Mouse (Mus musculus) right cerebral cortex, adult 2 months (tissue): ENCODE data around the gene Hist1h4d.
A peak's percentile ranks its signal among the peaks of the same experiment; 100 is the strongest.
"Not testable (repeated sequence)": the region's sequence is repeated elsewhere in the genome, so short reads cannot be mapped to it uniquely, and the experiment has no call there.

Experiments
- DNase-seq, 2 experiments: peaks; one replicate each; pipeline ENCODE4 v3.0.0; 2021 to 2022; ENCODE audit warnings: low spot score in 2 of 2

The Hist1h4d gene

DNA sequence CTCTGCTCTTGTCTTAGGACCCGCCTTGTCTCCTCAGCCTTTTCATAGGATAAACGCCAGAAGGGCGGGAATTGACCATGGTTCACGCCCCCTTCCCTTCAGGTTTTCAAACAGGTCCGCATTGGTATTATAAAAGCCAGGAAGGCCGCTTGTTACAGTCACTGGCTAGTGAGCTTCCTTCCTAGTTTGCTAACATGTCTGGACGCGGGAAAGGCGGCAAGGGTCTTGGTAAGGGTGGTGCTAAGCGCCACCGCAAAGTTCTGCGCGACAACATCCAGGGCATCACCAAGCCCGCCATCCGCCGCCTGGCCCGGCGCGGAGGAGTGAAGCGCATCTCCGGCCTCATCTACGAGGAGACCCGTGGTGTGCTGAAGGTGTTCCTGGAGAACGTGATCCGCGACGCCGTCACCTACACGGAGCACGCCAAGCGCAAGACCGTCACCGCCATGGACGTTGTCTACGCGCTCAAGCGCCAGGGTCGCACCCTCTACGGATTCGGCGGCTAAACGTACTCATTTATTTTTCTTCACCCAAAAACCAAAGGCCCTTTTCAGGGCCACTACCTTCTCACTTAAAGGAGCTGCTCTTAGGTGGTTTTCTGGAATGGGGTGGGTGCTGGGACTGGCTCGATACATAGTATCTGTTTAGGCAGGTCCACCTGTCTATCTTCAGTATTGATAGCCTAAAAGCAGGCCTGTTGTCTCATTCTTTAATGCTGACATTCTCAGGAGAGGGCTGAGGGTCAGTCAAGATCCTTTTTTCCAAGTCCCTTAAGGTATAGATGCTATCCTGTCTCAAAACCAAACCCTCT lies at the start of gene Hist1h4d:
Gene Hist1h4d, plus strand, starts transcription at position 191 of the 811 bp plus-strand sequence.
- DNase-seq = peak; percentile 99

DNA sequence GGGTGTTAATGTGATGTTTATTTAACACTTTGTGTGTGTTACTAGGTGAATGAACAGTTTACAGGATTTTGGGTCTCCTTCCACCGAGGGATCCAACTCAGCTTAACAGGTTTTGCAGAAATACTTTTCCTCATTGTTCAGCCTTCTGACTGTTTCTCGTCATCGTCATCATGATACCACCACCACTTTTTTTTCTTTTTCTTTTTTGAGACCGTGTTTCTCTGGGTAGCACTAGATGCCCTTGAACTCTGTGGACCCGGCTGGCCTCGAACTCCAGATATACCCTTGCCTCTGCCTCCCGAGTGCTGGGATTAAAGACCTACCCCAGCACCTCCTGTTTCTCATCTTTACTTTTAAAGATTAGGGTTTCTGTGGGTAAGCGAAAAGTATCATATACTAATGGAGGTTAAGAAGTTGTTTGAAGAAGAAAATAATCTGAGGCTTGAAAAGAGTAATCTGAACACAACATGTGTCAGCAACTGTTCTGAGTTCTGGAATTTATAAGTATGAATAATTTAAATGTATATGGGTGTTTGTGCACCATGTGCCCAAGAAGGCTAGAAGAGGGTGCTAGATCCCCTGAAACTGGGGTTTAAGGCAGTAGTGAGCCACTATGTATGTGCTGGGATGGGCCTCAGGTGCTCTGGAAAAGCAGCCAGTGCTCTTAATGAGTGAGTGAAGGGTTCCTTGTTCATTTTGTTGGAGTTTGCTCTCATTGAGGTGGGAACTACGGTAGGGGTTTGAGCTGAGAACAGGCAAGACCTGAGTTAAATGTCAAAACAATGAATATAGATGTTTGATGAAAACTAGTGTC lies 48.9 kb upstream of the Hist1h4d start:
- DNase-seq = no peak

DNA sequence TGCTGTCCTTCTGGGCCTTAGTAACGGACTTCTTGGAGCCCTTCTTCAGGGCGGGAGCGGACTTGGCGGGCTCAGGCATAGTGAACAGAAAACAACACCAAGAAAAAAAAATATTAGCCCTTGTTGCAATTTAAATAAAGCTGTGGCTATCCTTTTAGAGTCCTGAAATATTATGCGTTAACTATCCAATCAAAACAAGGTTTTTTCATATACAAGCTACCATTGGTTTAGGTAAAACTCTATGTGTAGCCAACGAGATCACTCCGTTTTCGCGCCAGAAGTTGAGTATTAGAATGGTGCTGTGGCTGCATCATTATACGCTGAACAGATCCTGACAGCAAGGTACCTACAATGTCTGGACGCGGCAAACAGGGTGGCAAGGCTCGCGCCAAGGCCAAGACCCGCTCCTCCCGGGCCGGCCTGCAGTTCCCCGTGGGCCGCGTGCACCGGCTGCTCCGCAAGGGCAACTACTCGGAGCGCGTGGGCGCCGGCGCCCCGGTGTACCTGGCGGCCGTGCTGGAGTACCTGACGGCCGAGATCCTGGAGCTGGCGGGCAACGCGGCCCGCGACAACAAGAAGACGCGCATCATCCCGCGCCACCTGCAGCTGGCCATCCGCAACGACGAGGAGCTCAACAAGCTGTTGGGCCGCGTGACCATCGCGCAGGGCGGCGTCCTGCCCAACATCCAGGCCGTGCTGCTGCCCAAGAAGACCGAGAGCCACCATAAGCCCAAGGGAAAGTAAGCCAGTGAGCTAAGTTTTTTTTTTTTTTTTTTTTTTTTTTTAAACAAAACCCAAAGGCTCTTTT lies 47.6 kb upstream of the Hist1h4d start, which contains the start of gene Hist1h2af:
Gene Hist1h2af, plus strand, starts transcription at position 347 of the 808 bp plus-strand sequence.
- DNase-seq = peak; percentile 75 to 83

DNA sequence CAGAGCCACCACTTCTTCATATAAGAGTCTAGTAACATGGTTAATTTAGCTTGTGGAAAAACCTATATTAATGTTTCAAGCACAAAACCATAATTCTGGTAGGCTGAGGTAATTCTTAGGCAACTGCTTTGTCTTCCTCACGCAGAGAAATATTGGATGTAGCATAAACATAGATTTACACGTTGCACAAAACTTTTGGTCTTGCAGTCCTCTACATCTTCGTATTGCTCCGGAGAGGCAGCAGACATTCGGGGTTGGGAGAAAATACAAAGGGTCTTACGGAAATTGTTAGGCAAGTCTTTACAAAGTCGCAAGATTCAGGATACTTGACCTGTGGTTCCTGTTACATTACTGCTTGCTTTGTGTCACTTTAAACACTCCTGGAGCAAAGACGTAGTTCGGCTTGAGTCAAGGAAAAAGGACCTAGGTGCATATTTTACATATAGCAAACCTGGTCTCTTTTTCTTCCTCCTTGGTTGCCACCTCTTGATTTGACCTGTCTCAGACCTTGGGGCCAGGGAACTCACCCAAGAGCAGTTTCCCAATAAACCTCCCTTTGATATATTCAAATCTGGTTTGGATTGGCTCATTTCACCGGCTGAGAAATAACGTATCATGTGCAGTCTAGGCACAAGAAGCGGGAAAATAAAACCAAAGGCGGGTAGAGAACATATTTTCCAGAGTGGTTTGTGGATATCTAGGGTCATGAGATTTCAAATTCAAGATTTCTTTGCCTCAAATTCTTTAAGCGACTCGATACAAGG lies 46.8 kb upstream of the Hist1h4d start:
- DNase-seq = peak; percentile 26 to 34

DNA sequence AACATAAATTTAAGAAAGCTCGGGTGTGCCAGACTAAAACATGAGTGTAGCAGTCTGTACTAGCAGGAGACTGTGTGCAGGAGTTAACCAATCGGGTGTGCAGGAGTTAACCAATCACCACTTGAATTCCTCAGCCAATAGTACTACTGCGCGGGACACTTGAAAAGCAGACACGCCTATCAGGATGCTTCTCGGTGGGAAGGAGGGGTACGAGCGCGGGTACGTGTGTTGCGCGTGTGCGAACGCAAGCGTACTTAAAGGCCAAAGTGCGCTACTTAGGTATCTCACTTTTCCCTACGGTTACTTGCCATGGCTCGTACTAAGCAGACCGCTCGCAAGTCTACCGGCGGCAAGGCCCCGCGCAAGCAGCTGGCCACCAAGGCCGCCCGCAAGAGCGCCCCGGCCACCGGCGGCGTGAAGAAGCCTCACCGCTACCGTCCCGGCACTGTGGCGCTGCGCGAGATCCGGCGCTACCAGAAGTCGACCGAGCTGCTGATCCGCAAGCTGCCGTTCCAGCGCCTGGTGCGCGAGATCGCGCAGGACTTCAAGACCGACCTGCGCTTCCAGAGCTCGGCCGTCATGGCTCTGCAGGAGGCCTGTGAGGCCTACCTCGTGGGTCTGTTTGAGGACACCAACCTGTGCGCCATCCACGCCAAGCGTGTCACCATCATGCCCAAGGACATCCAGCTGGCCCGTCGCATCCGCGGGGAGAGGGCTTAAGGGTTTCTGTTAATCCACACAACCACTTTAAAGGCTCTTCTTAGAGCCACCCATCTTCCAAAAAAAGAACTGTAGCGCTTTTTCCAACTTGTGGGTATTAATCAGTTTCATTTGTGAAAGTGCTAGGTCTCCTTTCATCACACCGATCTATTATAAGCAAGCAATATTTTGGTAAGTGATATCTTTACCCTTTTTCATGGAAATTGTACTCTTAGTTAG lies 46.0 kb upstream of the Hist1h4d start, which contains the start of gene Hist1h3g:
Gene Hist1h3g, plus strand, starts transcription at position 286 of the 939 bp plus-strand sequence.
- DNase-seq = peak; percentile 95

DNA sequence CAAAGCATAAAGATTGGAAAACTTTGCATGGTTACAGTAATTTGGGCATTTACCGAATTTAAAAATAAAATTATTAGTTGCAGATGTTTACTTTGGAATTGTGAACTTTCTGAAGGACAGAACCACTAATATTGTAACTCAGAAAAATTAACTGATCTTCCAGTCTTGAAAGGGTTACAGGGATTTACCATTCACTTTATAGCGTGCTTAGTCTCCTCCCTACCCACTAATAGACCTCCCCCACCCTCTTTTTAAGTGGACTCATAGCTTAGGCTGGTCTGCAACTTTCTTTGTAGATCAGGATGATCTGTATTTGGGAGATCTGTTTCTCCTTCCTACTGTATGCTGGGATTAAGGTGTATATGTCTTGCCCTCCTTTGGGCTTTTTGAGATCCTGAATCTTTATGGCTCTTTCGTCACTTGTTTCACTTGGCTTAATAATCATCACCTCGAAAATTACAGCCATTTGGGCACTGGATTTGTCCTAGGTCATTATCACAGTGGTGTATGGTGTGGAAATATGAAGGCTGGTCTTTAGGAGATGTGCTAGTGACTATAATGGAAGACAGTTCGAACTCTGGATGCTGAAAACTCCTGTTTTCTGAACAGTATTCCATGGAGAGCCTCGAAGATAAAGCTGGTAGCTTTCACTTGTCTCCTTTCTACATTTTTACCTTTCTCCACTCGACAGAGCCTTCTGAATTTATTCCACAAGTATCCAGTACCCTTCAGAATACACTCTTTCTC lies 45.1 kb upstream of the Hist1h4d start:
- DNase-seq = no peak

DNA sequence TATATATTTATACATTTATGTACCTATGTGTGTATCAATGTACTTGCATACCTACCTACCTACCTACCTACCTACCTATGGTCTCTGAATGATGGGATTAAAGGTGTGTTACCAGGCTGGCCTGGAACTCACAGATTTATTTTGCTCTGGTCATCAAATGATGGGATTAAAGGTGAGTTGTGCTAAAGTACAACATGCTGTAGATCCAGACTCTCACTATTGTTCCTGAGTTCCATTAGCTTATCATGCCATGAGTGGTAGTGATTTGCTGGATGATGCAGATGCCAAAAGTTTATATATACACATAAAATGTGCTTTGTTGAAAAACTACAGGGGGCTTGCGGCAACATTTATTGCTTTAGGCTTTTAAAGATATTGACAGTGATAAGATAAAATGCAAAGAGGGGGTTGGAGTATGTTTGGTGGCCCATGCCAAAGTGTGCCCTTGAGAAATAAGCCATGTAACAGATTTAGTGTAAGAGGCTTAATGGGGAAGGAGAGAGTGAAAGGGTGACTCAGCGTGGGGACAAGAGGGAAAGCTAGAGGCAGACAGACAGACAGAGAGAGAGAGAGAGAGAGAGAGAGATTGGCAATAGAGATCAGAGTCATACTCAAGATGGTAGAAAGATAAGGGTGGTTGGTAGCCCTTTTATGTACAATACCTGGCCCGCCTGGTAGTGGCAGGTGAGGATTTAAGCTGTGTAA lies 44.2 kb upstream of the Hist1h4d start:
- DNase-seq = no peak

DNA sequence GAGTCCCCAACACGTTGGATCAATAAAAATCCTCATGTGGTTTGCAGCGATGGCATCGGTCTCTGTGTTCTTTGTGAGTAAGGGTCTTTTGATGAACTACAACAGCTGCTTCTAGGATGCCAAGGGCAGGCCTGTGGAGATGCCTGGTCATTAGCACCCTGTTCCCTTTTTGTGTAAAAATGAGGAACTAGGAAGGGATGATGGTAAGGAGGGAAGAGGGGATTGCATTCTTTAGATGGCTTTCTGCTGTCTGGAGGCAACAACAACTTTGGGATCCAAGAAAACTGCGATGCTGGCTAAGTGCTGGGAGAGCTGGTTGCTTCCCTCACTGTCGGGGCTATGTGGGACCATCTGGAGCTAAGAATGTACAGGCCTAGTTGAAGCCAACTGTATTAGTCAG lies 43.1 kb upstream of the Hist1h4d start:
- DNase-seq = no peak

DNA sequence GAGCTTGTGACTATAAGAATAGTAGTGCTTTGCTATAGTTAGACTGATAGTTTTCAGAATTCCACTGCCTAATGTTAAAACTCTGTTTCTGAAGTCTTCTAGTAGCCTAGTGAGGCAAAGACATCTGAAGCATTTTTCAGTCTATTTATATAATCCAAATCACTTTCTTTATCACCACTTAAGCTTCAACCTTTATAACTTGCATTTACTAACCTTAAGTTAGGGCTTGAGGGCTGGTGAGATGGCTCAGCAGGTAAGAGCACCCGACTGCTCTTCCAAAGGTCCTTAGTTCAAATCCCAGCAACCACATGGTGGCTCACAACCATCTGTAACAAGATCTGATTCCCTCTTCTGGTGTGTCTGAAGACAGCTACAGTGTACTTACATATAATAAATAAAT lies 41.6 kb upstream of the Hist1h4d start:
- not testable (repeated sequence) for DNase-seq

DNA sequence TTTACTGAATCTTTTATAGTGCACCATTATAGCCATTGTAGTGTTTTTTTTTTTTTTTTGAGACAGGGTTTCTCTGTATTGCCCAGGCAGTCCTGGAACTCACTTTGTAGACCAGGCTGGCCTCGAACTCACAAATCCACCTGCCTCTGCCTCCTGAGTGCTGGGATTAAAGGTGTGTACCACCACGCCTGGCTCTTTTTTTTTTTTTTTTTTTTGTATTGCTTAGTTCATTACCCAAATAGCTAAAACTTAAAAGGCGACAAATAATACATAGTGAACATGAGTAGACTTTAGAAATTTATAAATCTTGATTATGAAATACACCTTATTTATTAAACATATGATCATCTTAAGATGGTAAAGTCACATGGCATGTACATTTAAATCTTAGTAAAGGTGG lies 39.9 kb upstream of the Hist1h4d start:
- no peak for DNase-seq

DNA sequence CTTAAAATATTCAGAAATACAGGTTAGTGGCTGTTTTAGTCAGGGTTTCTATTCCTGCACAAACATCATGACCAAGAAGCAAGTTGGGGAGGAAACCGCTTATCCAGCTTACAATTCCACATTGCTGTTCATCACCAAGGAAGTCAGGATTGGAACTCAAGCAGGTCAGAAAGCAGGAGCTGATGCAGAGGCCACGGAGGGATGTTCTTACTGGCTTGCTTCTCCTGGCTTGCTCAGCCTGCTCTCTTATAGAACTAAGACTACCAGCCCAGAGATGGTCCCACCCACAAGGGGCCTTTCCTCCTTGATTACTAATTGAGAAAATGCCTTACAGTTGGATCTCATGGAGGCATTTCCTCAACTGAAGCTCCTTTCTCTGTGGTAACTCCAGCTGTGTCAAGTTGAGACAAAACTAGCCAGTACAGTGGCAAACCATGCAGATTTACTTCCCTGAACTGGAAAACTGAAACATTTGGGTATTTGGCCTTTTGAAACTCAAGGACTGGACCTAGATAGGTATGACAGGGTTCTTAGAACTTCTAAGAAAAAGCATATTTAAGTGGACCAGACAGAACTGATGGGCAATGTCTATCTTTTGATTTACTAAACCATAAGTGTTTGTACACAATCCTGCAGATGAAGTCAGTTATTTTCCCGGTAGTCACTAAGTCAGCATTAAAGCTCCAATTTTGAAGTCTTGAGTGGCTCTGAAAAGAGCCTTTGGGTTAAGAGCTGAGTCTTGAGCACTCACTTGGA lies 39.0 kb upstream of the Hist1h4d start:
- not testable (repeated sequence) for DNase-seq

DNA sequence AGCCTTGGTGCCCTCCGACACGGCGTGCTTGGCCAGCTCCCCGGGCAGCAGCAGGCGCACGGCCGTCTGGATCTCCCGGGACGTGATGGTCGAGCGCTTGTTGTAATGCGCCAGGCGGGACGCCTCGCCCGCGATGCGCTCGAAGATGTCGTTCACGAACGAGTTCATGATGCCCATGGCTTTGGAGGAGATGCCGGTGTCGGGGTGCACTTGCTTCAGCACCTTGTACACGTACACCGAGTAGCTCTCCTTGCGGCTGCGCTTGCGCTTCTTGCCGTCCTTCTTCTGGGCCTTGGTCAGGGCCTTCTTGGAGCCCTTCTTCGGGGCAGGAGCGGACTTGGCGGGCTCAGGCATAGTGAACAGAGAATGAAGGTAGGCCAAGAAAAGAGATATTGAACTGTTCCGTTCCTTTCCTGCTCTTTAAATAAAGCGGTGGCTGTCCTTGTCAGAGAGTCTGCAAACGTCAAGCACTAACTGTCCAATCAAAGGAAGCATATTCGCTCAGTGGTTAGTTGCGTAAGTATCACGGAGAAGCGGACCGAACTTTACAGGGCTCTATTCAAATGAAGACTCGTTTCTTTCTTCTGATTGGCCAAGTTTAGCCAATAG lies 38.3 kb upstream of the Hist1h4d start, which contains the start of gene Hist1h2bh:
Gene Hist1h2bh, minus strand, starts transcription at position 394 of the 609 bp plus-strand sequence.
- DNase-seq = peak; percentile 72 to 79

DNA sequence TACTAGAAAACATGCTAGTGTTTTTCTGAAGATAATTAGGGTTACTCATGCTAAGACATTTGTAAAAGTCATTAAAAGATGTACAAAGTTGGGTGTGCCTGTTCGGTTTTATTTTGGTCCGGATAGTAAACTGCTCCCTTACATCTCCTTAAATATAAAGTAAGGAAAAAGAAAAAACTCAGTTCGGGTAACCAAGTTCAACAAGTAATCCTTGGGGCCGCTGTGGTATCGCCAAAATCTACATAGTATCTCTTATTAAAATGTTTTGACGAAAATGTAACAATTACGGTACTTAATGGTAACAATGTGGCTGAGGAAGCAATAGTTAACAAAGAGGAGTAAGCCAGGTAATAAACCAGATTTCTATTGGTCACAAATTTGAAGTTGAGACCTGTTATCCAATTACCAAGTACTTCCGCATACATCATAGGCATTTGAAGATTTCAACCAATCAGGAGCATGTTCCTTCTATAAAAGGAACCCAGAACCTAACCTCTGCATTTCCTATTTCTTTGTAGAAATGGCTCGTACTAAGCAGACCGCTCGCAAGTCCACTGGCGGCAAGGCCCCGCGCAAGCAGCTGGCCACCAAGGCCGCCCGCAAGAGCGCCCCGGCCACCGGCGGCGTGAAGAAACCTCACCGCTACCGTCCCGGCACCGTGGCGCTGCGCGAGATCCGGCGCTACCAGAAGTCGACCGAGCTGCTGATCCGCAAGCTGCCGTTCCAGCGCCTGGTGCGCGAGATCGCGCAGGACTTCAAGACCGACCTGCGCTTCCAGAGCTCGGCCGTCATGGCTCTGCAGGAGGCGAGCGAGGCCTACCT lies 37.2 kb upstream of the Hist1h4d start, which contains the start of gene Hist1h3f:
Gene Hist1h3f, plus strand, starts transcription at position 88 of the 822 bp plus-strand sequence.
- DNase-seq = peak; percentile 75 to 80

DNA sequence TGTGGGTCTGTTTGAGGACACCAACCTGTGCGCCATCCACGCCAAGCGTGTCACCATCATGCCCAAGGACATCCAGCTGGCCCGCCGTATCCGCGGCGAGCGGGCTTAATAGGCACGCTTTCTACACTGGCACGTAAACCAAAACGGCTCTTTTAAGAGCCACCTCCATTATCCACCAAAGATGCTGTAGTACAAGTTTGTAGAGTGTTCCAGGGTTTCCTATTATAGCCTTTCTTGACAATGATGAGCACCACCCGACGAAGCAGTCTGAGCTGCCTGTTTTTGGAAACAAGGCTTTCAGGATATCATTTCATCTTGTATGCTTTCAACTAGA lies 36.6 kb upstream of the Hist1h4d start:
- DNase-seq = peak in 1 of 2 experiments; percentile 42

DNA sequence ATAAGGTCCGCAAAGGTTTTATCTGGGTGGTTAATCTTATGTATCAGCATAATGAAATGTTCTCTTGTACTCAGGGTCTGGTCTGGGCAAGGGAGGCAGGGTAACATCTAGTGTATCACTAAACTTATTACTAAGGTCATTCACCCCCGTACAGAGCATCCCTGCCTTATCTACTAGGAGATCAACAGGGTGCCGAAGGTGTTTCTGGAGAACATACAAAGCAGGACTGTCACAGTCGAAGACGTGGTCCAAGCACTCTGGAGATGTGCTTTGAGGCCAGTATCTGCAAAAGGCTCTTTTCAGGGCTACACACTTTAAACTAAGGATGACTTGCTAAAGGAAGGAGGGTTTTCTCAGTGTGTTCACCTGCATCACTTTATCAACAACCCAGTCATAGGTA lies 34.7 kb upstream of the Hist1h4d start:
- DNase-seq = no peak

DNA sequence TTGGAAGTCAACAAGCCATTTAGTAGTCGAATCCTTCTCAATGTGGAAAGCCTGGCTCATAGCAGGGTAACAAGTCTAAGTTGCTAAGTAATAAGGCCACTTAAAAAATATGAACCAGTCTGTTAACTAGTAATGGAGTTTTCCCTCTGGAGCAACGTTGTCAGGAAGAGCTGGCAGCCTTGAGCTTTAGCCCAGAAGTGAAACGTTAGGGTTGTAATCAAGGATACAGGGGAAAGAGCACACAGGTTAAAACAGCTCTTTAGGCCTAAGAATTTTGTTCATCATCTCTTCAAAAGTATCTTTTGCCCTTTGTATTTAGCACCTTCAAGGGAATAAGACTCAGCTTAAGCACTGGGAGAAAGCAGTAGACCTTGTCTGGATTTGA lies 30.6 kb upstream of the Hist1h4d start:
- DNase-seq = no peak
